Mouse (Mus musculus): Measurements from ENCODE around the gene Tbl3. TPM values are rescaled to one million over a fixed set of nuclear protein-coding genes. Genes with fewer than 3 reads are reported as not detected.

Tbl3 gene
- polyA plus RNA-seq, 1 experiment: 49.6 TPM

GRCm38 (mm10) chr17:24734513-24734912, 27.1 kb upstream of the Tbl3 start:
- no peak overlapping the region for H3K4me3 ChIP-seq (ENCODE audit: low read depth, low read length)
- no peaks in the 10 kb centered on the region for H3K27me3 ChIP-seq (ENCODE audit: control insufficient read depth, insufficient read depth, low read length)
- TF ChIP-seq POLR2A (IDR thresholded peaks at IDR 0.05; ENCODE audit: low read depth, low read length): no peak
- no peak for TF ChIP-seq CTCF (IDR thresholded peaks at IDR 0.05; ENCODE audit: extremely low read depth, insufficient read length, insufficient replicate concordance, low read depth, low read length)
- no peak overlapping the region for H3K27ac ChIP-seq (ENCODE audit: insufficient read depth, low read depth, low read length)
- WGBS: 89% methylated on average over 1 of the region's 1 CpGs
- no peaks in the 10 kb centered on the region for H3K36me3 ChIP-seq (ENCODE audit: control insufficient read depth, insufficient read depth, low read length)
- peaks cover 15% of the 10 kb centered on the region; the same call in 1 of the 2 replicates for H3K4me1 ChIP-seq (ENCODE audit: control insufficient read depth, insufficient read depth, insufficient read length, low read length)

GRCm38 (mm10) chr17:24733434-24734050, 26.1 kb upstream of the Tbl3 start:
- Histone ChIP-seq H3K27me3 (ENCODE audit: control insufficient read depth, insufficient read depth, low read length) (no peaks in the 10 kb centered on the region), H3K36me3 (ENCODE audit: control insufficient read depth, insufficient read depth, low read length) (no peaks in the 10 kb centered on the region), H3K27ac (ENCODE audit: insufficient read depth, low read depth, low read length) (no peak overlapping the region), H3K4me3 (ENCODE audit: low read depth, low read length) (no peak overlapping the region), H3K4me1 (ENCODE audit: control insufficient read depth, insufficient read depth, insufficient read length, low read length) (peaks cover 15% of the 10 kb centered on the region; the same call in 1 of the 2 replicates)
- 89% methylated on average over 21 of the region's 21 CpGs for WGBS
- TF ChIP-seq CTCF (IDR thresholded peaks at IDR 0.05; ENCODE audit: extremely low read depth, insufficient read length, insufficient replicate concordance, low read depth, low read length) (no peak), POLR2A (IDR thresholded peaks at IDR 0.05; ENCODE audit: low read depth, low read length) (no peak)

- H3K4me3 ChIP-seq (ENCODE audit: low read depth, low read length): no peak overlapping the region
- 85% methylated on average over 12 of the region's 12 CpGs for WGBS
- H3K36me3 ChIP-seq (ENCODE audit: control insufficient read depth, insufficient read depth, low read length): no peaks in the 10 kb centered on the region
- TF ChIP-seq POLR2A (IDR thresholded peaks at IDR 0.05; ENCODE audit: low read depth, low read length) (no peak), CTCF (IDR thresholded peaks at IDR 0.05; ENCODE audit: extremely low read depth, insufficient read length, insufficient replicate concordance, low read depth, low read length) (no peak)
- H3K4me1 ChIP-seq (ENCODE audit: control insufficient read depth, insufficient read depth, insufficient read length, low read length): peaks cover 9% of the 10 kb centered on the region; the same call in 1 of the 2 replicates
- no peaks in the 10 kb centered on the region for H3K27me3 ChIP-seq (ENCODE audit: control insufficient read depth, insufficient read depth, low read length)
- no peak overlapping the region for H3K27ac ChIP-seq (ENCODE audit: insufficient read depth, low read depth, low read length)
These were observed 24.9 kb upstream of the Tbl3 start for GRCm38 (mm10) chr17:24732233-24732935.

GRCm38 (mm10) chr17:24730787-24731186, 23.3 kb upstream of the Tbl3 start:
- peaks cover 4% of the 10 kb centered on the region; the same call in 1 of the 2 replicates for H3K4me1 ChIP-seq (ENCODE audit: control insufficient read depth, insufficient read depth, insufficient read length, low read length)

GRCm38 (mm10) chr17:24729067-24729466, 21.6 kb upstream of the Tbl3 start:
- H3K36me3 ChIP-seq (ENCODE audit: control insufficient read depth, insufficient read depth, low read length): no peaks in the 10 kb centered on the region

More at GRCm38 (mm10) chr17:24730787-24731186, 23.3 kb upstream of the Tbl3 start:
- 82% methylated on average over 14 of the region's 14 CpGs for WGBS
- H3K36me3 ChIP-seq (ENCODE audit: control insufficient read depth, insufficient read depth, low read length): no peaks in the 10 kb centered on the region
- no peaks in the 10 kb centered on the region for H3K27me3 ChIP-seq (ENCODE audit: control insufficient read depth, insufficient read depth, low read length)
- H3K27ac ChIP-seq (ENCODE audit: insufficient read depth, low read depth, low read length): no peak overlapping the region
- H3K4me3 ChIP-seq (ENCODE audit: low read depth, low read length): no peak overlapping the region
- TF ChIP-seq POLR2A (IDR thresholded peaks at IDR 0.05; ENCODE audit: low read depth, low read length) (no peak), CTCF (IDR thresholded peaks at IDR 0.05; ENCODE audit: extremely low read depth, insufficient read length, insufficient replicate concordance, low read depth, low read length) (no peak)

GRCm38 (mm10) chr17:24728184-24728583, 20.7 kb upstream of the Tbl3 start:
- WGBS: 68% methylated on average over 17 of the region's 17 CpGs
- H3K36me3 ChIP-seq (ENCODE audit: control insufficient read depth, insufficient read depth, low read length): no peaks in the 10 kb centered on the region
- no peaks in the 10 kb centered on the region; the same call in 1 of the 2 replicates for H3K4me1 ChIP-seq (ENCODE audit: control insufficient read depth, insufficient read depth, insufficient read length, low read length)
- H3K27ac ChIP-seq (ENCODE audit: insufficient read depth, low read depth, low read length): no peak overlapping the region
- TF ChIP-seq CTCF (IDR thresholded peaks at IDR 0.05; ENCODE audit: extremely low read depth, insufficient read length, insufficient replicate concordance, low read depth, low read length): no peak
- TF ChIP-seq POLR2A (IDR thresholded peaks at IDR 0.05; ENCODE audit: low read depth, low read length): no peak
- no peaks in the 10 kb centered on the region for H3K27me3 ChIP-seq (ENCODE audit: control insufficient read depth, insufficient read depth, low read length)
- H3K4me3 ChIP-seq (ENCODE audit: low read depth, low read length): no peak overlapping the region

More at GRCm38 (mm10) chr17:24729067-24729466, 21.6 kb upstream of the Tbl3 start:
- Histone ChIP-seq H3K4me1 (ENCODE audit: control insufficient read depth, insufficient read depth, insufficient read length, low read length) (no peaks in the 10 kb centered on the region), H3K27ac (ENCODE audit: insufficient read depth, low read depth, low read length) (no peak overlapping the region), H3K27me3 (ENCODE audit: control insufficient read depth, insufficient read depth, low read length) (no peaks in the 10 kb centered on the region), H3K4me3 (ENCODE audit: low read depth, low read length) (no peak overlapping the region)
- 72% methylated on average over 6 of the region's 6 CpGs for WGBS
- TF ChIP-seq CTCF (IDR thresholded peaks at IDR 0.05; ENCODE audit: extremely low read depth, insufficient read length, insufficient replicate concordance, low read depth, low read length) (no peak), POLR2A (IDR thresholded peaks at IDR 0.05; ENCODE audit: low read depth, low read length) (no peak)

- H3K27me3 ChIP-seq (ENCODE audit: control insufficient read depth, insufficient read depth, low read length): no peaks in the 10 kb centered on the region
- peaks cover 1% of the 10 kb centered on the region for H3K4me1 ChIP-seq (ENCODE audit: control insufficient read depth, insufficient read depth, insufficient read length, low read length)
- TF ChIP-seq CTCF (IDR thresholded peaks at IDR 0.05; ENCODE audit: extremely low read depth, insufficient read length, insufficient replicate concordance, low read depth, low read length) (no peak), POLR2A (IDR thresholded peaks at IDR 0.05; ENCODE audit: low read depth, low read length) (no peak)
- 62% methylated on average over 2 of the region's 2 CpGs for WGBS
- no peaks in the 10 kb centered on the region for H3K36me3 ChIP-seq (ENCODE audit: control insufficient read depth, insufficient read depth, low read length)
- no peak within 1 kb of the TSS for H3K27ac ChIP-seq (ENCODE audit: insufficient read depth, low read depth, low read length)
- no peak within 1 kb of the TSS for H3K4me3 ChIP-seq (ENCODE audit: low read depth, low read length)
These were observed 20.2 kb upstream of the Tbl3 start, which contains the start of gene Rpl3l for GRCm38 (mm10) chr17:24727618-24728017. Gene Rpl3l (plus strand): TSS chr17:24727820.
